Mouse (Mus musculus) midbrain, embryonic 16.5 days (tissue): ENCODE data around the gene Cdc34b. TPM values are rescaled to one million over a fixed set of nuclear protein-coding genes. Genes with fewer than 3 reads are reported as not detected.

ENCODE experiments used
- ATAC-seq: fragments of 200-750 bp; cut with Nextera tagmentation; 2 replicates; pipeline ENCODE4 v1.8.0; 2017; ENCODE audit warnings: moderate TSS enrichment
- H3K27ac ChIP-seq: fragments of 300-500 bp; sonication (generic); 2 replicates; pipeline ENCODE4 v1.5.1; 2014; ENCODE audit warnings: mild to moderate bottlenecking, low read length, mixed read lengths
- H3K27me3 ChIP-seq: fragments of 300-500 bp; sonication (generic); 2 replicates; pipeline ENCODE4 v1.6.1; 2014; ENCODE audit warnings: low read depth, low read length, mixed read lengths; ENCODE audit not compliant: control insufficient read depth, insufficient read depth
- H3K36me3 ChIP-seq: fragments of 300-500 bp; sonication (generic); 2 replicates; pipeline ENCODE4 v1.6.1; 2014; ENCODE audit warnings: mild to moderate bottlenecking, low read length, moderate library complexity, mixed read lengths; ENCODE audit not compliant: control insufficient read depth, insufficient read depth
- H3K4me1 ChIP-seq: fragments of 300-500 bp; sonication (generic); 2 replicates; pipeline ENCODE4 v1.6.1; 2014; ENCODE audit warnings: mild to moderate bottlenecking, low read length, mixed read lengths; ENCODE audit not compliant: control insufficient read depth, insufficient read depth
- H3K4me2 ChIP-seq: fragments of 300-500 bp; sonication (generic); 2 replicates; pipeline ENCODE4 v1.6.1; 2014; ENCODE audit warnings: mild to moderate bottlenecking, low read length, mixed read lengths
- H3K4me3 ChIP-seq: fragments of 300-500 bp; sonication (generic); 2 replicates; pipeline ENCODE4 v1.5.1; 2014; ENCODE audit warnings: low read depth, mild to moderate bottlenecking, low read length, moderate library complexity, mixed read lengths
- H3K9ac ChIP-seq: fragments of 300-500 bp; sonication (generic); 2 replicates; pipeline ENCODE4 v1.6.1; 2014; ENCODE audit warnings: low read depth, low read length, mixed read lengths
- H3K9me3 ChIP-seq: fragments of 300-500 bp; sonication (generic); replicated peaks from 2 replicates; pipeline ENCODE4 v1.6.1; 2014; ENCODE audit warnings: mild to moderate bottlenecking, low read length, mixed read lengths; ENCODE audit not compliant: control insufficient read depth, poor library complexity, severe bottlenecking
- WGBS: fragments of 180-500 bp; shearing (Covaris S2); extraction: QIAGEN DNeasy Blood & Tissue Kit; methylation state at CpG from one replicate; pipeline ENCODE4 v1.1.7; 2014; 5-methylcytosine and 5-hydroxymethylcytosine counted together
- polyA plus RNA-seq: library from polyadenylated mRNA; unstranded; fragments of >200 nt; fragmentation: Nextera tagmentation; extraction: Ambion mirVana; gene quantifications from 2 replicates; pipeline ENCODE4 v1.2.1, GENCODE M21; 2015

Gene Cdc34b
- polyA plus RNA-seq, 1 experiment from 2014 or later, result 0.15 TPM

DNA sequence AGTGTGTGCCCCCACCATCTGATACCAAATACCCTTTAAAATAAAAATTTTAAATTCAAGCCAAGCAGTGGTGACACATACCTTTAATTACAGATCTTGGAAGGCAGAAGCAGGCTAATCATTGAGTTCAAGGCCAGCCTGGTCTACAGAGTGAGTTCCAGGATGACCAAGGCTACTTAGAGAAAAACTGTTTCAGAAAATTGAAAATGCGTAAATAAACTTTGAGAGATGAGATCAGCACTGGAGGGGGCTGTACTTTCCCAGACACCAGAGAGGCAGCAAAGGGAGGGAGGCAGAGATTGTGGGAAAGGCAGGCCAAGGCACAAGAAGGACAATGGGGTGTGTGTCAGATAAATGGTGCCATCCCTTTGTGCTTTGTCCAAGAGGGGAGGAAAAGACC, 20.7 kb downstream of the Cdc34b start:
- H3K4me1 ChIP-seq, result no peaks in the 10 kb centered on the region
- no peak overlapping the region for H3K4me3 ChIP-seq
- H3K27ac ChIP-seq, result no peak overlapping the region
- no peaks in the 10 kb centered on the region for H3K36me3 ChIP-seq
- WGBS, result 83% methylated on average over 1 of the region's 1 CpGs
- H3K9ac ChIP-seq, result no peak overlapping the region
- ATAC-seq, result no peak
- H3K27me3 ChIP-seq, result no peaks in the 10 kb centered on the region
- no peaks in the 10 kb centered on the region for H3K9me3 ChIP-seq
- H3K4me2 ChIP-seq, result no peak overlapping the region

DNA sequence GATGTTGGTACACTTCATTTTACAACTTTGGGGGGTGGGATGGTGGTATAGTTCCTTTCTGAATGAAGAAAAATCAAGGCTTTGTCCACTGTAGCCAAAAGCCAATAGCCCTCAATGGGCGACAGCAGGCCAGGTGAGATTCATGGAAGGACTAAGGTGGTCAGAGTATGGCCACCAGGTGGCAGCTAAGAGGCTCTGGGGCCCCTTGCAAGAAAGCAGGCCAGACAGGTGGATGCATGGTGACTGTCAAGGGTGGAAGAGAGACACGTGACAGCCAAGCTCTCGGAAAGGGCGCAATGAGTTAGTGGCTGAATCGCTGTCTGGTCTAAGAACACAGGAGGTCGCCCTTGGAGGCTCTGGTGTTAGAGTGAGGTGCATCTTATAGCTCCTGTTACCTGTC, 21.2 kb downstream of the Cdc34b start:
- H3K9ac ChIP-seq, result no peak overlapping the region
- ATAC-seq, result no peak
- H3K27ac ChIP-seq, result no peak overlapping the region
- H3K27me3 ChIP-seq, result no peaks in the 10 kb centered on the region
- H3K36me3 ChIP-seq, result no peaks in the 10 kb centered on the region
- no peaks in the 10 kb centered on the region for H3K9me3 ChIP-seq
- H3K4me1 ChIP-seq, result no peaks in the 10 kb centered on the region
- WGBS, result 41% methylated on average over 6 of the region's 6 CpGs
- no peak overlapping the region for H3K4me2 ChIP-seq
- H3K4me3 ChIP-seq, result no peak overlapping the region

DNA sequence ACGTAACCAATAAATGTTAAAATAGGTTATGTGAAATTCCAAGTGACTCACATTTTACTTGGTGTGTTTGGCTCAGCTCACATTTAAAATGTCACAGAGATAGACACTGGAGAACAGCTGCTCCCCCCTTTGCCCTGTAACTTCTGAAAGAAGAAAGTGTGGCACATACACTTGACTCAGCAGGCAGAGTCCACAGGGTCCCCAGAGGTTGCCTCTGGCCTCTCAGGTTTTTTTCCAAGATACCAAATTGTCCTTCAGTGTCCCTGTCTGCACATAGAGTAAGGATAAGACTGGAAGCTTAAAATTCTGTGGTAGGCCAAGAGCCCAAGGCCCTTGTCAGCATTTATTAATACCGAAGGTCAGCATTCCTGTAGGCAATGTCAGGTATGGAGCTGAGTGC, 25.7 kb downstream of the Cdc34b start:
- 95% methylated on average over 2 of the region's 2 CpGs for WGBS
- no peaks in the 10 kb centered on the region for H3K9me3 ChIP-seq
- H3K4me1 ChIP-seq, result no peaks in the 10 kb centered on the region
- no peak overlapping the region for H3K4me3 ChIP-seq
- no peak overlapping the region for H3K27ac ChIP-seq
- no peaks in the 10 kb centered on the region for H3K36me3 ChIP-seq
- no peak overlapping the region for H3K4me2 ChIP-seq
- no peak overlapping the region for H3K9ac ChIP-seq
- no peak for ATAC-seq
- H3K27me3 ChIP-seq, result no peaks in the 10 kb centered on the region

DNA sequence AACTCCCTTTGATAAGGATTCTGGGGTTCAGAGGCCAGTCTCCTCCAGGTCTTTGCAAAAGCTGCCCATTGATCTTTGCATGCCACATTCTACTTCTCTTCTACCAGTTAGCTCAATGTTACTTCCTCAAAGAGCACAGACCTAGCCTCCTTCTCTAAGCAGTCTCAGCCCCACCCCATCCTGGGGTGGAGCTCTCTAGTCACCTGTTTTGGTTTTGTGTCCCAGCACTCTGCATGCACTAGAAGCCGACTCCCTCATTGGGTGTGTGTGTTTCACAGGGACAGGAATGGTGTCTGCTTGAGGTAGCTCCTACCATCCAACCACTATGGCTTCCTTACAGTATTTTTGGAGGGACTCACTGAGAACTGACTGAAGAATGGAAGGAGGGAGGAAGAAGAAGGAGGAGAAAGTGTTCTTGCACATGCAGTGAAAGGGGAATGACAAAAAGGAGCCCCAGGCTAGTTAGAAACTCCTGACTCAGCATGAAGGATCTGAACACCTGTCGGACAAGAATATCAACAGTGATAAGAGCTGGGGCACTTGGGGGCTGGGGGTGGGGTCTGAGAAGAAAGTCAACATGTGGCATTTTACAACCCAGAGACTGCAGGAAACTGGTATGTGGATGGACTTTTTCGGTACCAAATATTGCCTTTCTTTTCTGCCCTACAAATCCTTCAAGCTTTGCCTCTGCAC, 30.9 kb downstream of the Cdc34b start:
- H3K27me3 ChIP-seq, result no peaks in the 10 kb centered on the region
- H3K27ac ChIP-seq, result no peak overlapping the region
- no peak overlapping the region for H3K4me2 ChIP-seq
- no peaks in the 10 kb centered on the region for H3K36me3 ChIP-seq
- 79% methylated on average over 3 of the region's 3 CpGs for WGBS
- no peak for ATAC-seq
- no peaks in the 10 kb centered on the region for H3K9me3 ChIP-seq
- H3K9ac ChIP-seq, result no peak overlapping the region
- H3K4me1 ChIP-seq, result no peaks in the 10 kb centered on the region
- H3K4me3 ChIP-seq, result no peak overlapping the region

DNA sequence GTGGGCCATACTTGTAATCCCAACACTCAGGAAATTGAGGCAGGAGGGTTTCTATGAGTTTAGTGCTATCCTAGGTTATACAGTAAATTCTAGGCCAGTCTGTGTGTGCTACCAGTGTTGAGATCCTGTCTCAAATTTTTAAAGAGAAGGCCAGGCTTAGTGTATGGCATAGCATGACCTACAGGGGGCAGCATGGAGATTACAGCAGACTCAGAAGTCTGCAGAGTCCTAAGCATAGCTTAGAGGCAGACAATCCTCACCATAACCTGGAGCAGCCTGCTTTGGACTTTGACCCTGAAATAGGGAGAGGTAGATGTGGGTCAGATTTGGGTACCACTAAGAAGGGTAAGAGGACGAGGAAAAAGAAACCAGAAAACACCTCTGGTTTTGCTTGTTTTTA, 32.3 kb downstream of the Cdc34b start:
- Histone ChIP-seq H3K4me2 (no peak overlapping the region), H3K4me1 (no peaks in the 10 kb centered on the region), H3K27me3 (no peaks in the 10 kb centered on the region), H3K4me3 (no peak overlapping the region), H3K9me3 (no peaks in the 10 kb centered on the region), H3K9ac (no peak overlapping the region), H3K27ac (no peak overlapping the region), H3K36me3 (no peaks in the 10 kb centered on the region)
- no peak for ATAC-seq
- 86% methylated on average over 1 of the region's 1 CpGs for WGBS

DNA sequence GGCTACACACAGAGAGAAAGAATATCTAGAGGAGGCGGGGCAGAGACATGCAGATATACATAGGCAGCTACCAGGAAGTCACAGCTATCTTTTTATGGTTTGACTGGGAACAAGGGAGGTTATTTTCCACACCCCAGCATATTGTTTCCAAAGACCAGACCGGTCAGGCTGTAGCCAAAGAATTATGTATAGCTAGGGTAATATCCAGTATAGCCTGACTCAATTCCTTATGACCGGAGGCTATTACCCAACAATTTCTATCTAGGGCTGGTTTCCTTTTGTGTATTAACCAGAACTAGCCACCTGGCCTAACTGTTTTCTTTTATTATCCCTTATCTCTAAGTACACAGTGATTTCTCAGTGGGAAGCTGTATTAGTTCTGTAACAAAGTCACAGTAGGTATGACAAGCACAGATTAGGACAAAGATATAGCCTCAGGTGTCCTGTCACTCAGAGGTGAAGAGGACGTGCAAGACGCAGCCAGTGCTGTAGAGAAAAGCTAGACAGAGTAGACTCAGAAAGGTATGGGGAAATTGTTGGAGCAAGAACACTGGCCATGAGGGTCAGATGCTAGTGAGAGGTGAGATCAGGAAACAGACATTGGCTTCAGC, 33.4 kb downstream of the Cdc34b start:
- H3K4me1 ChIP-seq, result no peaks in the 10 kb centered on the region
- 87% methylated on average over 5 of the region's 5 CpGs for WGBS

DNA sequence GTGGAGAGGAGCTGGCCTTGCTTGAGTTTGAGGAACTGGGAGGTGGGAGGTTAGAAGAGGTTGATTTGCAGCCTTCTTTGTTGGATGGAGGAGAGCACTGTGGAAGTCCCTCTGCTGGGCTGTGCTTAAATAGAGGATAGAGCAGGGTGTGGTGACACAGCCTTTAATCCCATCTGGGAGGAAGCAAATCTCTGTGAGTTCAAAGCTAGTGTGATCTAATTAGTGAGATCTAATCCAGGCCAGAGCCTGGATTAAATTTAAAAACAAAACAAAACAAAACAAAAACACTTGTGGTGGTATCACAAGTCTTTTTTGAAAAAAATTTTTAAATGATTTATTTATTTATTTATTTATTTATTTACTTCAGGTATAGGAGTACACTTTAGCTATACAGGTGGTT, 41.0 kb downstream of the Cdc34b start, which contains the start of gene Tmem92:
Tmem92 (minus strand) TSS at position 101 of the 400 bp plus-strand sequence.
- H3K4me3 ChIP-seq, result no peak within 1 kb of the TSS
- H3K9me3 ChIP-seq, result no peaks in the 10 kb centered on the region
- no peak within 1 kb of the TSS for H3K27ac ChIP-seq
- H3K36me3 ChIP-seq, result no peaks in the 10 kb centered on the region
- no peaks in the 10 kb centered on the region for H3K4me1 ChIP-seq
- ATAC-seq, result no peak
- no peak within 1 kb of the TSS for H3K9ac ChIP-seq
- H3K4me2 ChIP-seq, result no peak within 1 kb of the TSS
- H3K27me3 ChIP-seq, result no peaks in the 10 kb centered on the region

More for the DNA sequence above, 33.4 kb downstream of the Cdc34b start:
- Histone ChIP-seq H3K4me3 (no peak overlapping the region), H3K4me2 (no peak overlapping the region), H3K27ac (no peak overlapping the region), H3K27me3 (no peaks in the 10 kb centered on the region), H3K9me3 (no peaks in the 10 kb centered on the region), H3K36me3 (no peaks in the 10 kb centered on the region), H3K9ac (no peak overlapping the region)
- ATAC-seq, result no peak

DNA sequence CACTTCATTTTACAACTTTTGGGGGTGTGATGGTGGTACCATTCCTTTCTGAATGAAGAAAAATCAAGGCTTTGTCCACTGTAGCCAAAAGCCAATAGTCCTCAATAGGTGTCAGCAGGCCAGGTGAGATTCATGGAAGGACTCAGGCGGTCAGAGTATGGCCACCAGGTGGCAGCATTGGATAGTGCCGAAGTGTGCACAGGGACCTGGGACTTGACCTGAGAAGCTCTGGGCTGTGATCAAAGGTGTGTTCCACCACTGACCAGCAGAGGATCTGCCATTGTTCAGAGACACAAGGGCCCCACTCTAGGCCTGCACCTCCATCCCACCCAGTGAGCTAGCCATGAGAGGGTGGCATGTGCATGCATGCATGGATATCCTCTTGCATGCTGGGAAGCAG, 43.7 kb downstream of the Cdc34b start:
- Histone ChIP-seq H3K4me3 (no peak overlapping the region), H3K4me2 (no peak overlapping the region), H3K27me3 (no peaks in the 10 kb centered on the region), H3K4me1 (no peaks in the 10 kb centered on the region), H3K36me3 (no peaks in the 10 kb centered on the region), H3K9ac (no peak overlapping the region), H3K27ac (no peak overlapping the region), H3K9me3 (no peaks in the 10 kb centered on the region)
- WGBS, result 11% methylated on average over 2 of the region's 2 CpGs
- ATAC-seq, result no peak

DNA sequence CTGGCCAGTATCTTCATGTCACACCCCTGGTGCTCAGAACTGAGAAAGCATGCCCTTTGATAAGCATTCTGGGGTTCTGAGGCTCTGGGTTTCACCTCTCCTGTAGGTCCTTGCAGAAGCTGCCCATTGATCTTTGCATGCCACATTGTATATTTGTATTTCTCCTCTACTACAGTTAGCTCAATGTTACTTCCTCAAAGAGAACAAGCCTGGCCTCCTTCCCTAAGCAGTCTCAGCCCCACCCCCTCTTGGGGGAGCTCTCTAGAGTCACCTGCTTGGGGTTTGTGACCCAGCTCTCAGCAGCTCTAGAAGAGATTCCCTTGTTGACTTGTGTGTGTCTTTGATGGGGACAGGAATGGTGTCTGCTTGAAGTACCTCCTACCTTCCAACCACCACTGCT, 50.1 kb downstream of the Cdc34b start:
- Histone ChIP-seq H3K9me3 (no peaks in the 10 kb centered on the region), H3K4me2 (no peak overlapping the region), H3K27ac (no peak overlapping the region), H3K9ac (no peak overlapping the region), H3K27me3 (no peaks in the 10 kb centered on the region), H3K4me3 (no peak overlapping the region), H3K4me1 (no peaks in the 10 kb centered on the region), H3K36me3 (no peaks in the 10 kb centered on the region)
- no peak for ATAC-seq
